Mouse (Mus musculus) liver, adult (tissue): ENCODE measurements around the gene Gm13279.
"Not testable (repeated sequence)": the region's sequence is repeated elsewhere in the genome, so short reads cannot be mapped to it uniquely, and the experiment has no call there.

ENCODE experiments used
- GATA4 ChIP-seq: IDR thresholded peaks from 2 replicates; pipeline ENCODE4 v1.6.1; 2014; ENCODE audit warnings: mild to moderate bottlenecking, low read length; ENCODE audit not compliant: insufficient replicate concordance

Gene Gm13279

DNA sequence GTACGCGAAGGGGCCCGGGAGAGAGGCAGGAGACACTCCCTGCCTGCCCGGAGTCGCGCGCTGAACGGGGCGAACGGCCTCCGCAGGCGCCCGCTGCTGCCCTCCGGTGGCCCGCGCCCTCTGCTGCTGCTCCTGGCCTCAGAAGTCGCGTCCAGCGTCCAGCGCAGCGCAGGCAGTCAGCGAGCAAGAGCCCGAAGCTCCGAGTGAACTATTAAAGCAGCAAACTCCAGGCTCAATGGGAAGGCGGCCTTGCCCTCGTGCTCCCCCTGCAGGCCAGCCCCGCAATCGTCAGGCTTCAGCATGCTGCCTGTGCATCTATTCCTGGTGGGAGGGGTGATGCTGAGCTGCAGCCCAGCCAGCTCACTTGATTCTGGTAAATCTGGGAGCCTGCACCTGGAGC lies at the start of gene Gm13279:
TSS of gene Gm13279 (plus strand) at position 301 of the 400 bp plus-strand sequence.
- not testable (repeated sequence) for TF ChIP-seq GATA4

DNA sequence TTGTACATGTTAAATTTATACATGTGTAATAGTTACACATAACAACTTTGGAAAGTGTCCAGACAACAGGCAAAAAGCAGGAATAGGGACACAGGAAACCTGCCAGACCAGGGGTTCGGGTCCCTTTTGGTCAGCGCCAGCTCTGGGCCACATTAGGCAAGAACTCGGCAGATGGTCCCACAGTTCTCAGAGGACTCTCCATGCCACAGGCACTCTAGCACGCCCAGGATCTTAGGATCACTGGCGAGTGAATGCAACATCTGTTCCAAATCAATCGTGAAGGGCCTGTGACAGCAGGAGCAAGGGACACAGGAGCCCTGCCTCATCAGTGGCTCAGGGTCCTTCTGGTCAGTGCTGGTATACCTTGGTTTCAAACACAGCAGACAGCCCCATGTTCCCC lies 47.3 kb upstream of the Gm13279 start:
- TF ChIP-seq GATA4, result no peak

DNA sequence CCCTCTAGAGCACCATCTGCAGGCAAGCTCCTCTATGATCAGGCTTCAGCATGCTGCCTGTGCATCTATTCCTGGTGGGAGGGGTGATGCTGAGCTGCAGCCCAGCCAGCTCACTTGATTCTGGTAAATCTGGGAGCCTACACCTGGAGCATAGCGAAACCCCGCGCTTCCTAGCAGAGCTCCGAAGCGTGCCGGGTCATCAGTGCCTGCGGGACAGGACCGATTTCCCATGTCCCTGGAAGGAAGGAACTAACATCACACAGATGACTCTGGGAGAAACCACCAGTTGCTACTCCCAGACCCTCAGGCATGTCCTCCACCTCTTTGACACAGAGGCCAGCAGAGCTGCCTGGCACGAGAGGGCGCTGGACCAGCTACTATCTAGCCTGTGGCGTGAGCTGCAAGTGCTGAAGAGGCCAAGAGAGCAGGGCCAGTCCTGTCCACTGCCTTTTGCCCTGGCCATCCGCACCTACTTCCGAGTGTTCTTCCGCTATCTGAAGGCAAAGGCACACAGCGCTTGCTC lies 42.3 kb upstream of the Gm13279 start, which contains the start of gene Gm13271:
TSS of gene Gm13271 (plus strand) at position 51 of the 523 bp plus-strand sequence.
- not testable (repeated sequence) for TF ChIP-seq GATA4

DNA sequence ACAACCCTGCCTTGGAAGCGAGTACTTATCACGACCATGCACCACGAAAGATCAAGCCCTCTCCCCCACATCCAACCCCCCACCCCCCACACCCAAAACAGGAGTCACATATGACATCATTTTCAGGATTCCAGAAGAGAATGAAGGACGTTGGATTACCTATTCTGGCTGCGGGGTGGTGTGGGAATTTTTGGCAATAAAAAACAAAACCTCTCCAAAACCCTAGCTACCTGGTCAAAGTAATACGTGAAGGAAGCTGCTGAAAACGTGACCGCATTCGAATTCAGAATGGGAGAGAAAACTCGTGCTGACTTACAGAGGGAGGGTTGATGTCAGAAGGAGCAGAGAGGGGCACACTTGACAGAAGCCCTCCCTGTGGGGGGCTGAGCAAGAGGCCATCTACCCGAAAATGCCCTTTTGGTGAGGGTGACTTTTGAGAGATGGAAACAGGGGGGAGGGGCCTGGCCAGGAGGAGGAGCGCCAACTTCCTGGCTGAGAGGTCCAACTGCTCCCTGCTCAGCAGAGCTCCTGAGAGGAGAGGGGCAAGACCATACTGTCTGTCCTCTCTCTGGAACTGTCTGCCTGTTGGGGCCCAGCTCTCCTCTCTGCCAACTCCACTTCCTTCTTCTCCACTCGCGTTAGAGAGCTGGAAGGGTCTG lies 37.5 kb upstream of the Gm13279 start, which contains the start of gene Gm13283:
TSS of gene Gm13283 (plus strand) at position 510 of the 659 bp plus-strand sequence.
- not testable (repeated sequence) for TF ChIP-seq GATA4

DNA sequence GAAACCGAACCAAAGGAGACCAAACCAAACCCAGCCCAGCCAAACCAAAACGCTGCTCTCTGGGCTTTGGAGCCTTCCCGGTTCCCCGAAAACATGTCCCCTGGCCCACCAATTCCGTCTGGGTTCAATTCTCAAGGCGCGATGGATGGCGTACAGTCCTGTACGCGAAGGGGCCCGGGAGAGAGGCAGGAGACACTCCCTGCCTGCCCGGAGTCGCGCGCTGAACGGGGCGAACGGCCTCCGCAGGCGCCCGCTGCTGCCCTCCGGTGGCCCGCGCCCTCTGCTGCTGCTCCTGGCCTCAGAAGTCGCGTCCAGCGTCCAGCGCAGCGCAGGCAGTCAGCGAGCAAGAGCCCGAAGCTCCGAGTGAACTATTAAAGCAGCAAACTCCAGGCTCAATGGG lies 23.7 kb upstream of the Gm13279 start, which contains the start of gene Gm13290:
TSS of gene Gm13290 (plus strand) at position 301 of the 400 bp plus-strand sequence.
- not testable (repeated sequence) for TF ChIP-seq GATA4

DNA sequence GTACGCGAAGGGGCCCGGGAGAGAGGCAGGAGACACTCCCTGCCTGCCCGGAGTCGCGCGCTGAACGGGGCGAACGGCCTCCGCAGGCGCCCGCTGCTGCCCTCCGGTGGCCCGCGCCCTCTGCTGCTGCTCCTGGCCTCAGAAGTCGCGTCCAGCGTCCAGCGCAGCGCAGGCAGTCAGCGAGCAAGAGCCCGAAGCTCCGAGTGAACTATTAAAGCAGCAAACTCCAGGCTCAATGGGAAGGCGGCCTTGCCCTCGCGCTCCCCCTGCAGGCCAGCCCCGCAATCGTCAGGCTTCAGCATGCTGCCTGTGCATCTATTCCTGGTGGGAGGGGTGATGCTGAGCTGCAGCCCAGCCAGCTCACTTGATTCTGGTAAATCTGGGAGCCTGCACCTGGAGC lies 20.6 kb upstream of the Gm13279 start, which contains the start of gene Gm13289:
TSS of gene Gm13289 (plus strand) at position 301 of the 400 bp plus-strand sequence.
- TF ChIP-seq GATA4, result not testable (repeated sequence)

DNA sequence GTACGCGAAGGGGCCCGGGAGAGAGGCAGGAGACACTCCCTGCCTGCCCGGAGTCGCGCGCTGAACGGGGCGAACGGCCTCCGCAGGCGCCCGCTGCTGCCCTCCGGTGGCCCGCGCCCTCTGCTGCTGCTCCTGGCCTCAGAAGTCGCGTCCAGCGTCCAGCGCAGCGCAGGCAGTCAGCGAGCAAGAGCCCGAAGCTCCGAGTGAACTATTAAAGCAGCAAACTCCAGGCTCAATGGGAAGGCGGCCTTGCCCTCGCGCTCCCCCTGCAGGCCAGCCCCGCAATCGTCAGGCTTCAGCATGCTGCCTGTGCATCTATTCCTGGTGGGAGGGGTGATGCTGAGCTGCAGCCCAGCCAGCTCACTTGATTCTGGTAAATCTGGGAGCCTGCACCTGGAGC lies 17.6 kb upstream of the Gm13279 start, which contains the start of gene Gm13272:
TSS of gene Gm13272 (plus strand) at position 301 of the 400 bp plus-strand sequence.
- TF ChIP-seq GATA4, result not testable (repeated sequence)

DNA sequence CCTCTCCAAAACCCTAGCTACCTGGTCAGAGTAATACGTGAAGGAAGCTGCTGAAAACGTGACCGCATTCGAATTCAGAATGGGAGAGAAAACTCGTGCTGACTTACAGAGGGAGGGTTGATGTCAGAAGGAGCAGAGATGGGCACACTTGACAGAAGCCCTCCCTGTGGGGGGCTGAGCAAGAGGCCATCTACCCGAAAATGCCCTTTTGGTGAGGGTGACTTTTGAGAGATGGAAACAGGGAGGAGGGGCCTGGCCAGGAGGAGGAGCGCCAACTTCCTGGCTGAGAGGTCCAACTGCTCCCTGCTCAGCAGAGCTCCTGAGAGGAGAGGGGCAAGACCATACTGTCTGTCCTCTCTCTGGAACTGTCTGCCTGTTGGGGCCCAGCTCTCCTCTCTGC lies 15.4 kb upstream of the Gm13279 start, which contains the start of gene Ifnz:
TSS of gene Ifnz (plus strand) at position 301 of the 400 bp plus-strand sequence.
- TF ChIP-seq GATA4, result not testable (repeated sequence)

DNA sequence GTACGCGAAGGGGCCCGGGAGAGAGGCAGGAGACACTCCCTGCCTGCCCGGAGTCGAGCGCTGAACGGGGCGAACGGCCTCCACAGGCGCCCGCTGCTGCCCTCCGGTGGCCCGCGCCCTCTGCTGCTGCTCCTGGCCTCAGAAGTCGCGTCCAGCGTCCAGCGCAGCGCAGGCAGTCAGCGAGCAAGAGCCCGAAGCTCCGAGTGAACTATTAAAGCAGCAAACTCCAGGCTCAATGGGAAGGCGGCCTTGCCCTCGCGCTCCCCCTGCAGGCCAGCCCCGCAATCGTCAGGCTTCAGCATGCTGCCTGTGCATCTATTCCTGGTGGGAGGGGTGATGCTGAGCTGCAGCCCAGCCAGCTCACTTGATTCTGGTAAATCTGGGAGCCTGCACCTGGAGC lies 11.8 kb upstream of the Gm13279 start, which contains the start of gene Gm13276:
TSS of gene Gm13276 (plus strand) at position 301 of the 400 bp plus-strand sequence.
- not testable (repeated sequence) for TF ChIP-seq GATA4

DNA sequence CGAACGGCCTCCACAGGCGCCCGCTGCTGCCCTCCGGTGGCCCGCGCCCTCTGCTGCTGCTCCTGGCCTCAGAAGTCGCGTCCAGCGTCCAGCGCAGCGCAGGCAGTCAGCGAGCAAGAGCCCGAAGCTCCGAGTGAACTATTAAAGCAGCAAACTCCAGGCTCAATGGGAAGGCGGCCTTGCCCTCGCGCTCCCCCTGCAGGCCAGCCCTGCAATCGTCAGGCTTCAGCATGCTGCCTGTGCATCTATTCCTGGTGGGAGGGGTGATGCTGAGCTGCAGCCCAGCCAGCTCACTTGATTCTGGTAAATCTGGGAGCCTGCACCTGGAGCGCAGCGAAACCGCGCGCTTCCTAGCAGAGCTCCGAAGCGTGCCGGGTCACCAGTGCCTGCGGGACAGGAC lies 8.8 kb upstream of the Gm13279 start, which contains the start of gene Gm13277:
TSS of gene Gm13277 (plus strand) at position 231 of the 400 bp plus-strand sequence.
- not testable (repeated sequence) for TF ChIP-seq GATA4

DNA sequence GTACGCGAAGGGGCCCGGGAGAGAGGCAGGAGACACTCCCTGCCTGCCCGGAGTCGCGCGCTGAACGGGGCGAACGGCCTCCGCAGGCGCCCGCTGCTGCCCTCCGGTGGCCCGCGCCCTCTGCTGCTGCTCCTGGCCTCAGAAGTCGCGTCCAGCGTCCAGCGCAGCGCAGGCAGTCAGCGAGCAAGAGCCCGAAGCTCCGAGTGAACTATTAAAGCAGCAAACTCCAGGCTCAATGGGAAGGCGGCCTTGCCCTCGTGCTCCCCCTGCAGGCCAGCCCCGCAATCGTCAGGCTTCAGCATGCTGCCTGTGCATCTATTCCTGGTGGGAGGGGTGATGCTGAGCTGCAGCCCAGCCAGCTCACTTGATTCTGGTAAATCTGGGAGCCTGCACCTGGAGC lies 5.9 kb upstream of the Gm13279 start, which contains the start of gene Gm13278:
TSS of gene Gm13278 (plus strand) at position 301 of the 400 bp plus-strand sequence.
- TF ChIP-seq GATA4, result not testable (repeated sequence)

DNA sequence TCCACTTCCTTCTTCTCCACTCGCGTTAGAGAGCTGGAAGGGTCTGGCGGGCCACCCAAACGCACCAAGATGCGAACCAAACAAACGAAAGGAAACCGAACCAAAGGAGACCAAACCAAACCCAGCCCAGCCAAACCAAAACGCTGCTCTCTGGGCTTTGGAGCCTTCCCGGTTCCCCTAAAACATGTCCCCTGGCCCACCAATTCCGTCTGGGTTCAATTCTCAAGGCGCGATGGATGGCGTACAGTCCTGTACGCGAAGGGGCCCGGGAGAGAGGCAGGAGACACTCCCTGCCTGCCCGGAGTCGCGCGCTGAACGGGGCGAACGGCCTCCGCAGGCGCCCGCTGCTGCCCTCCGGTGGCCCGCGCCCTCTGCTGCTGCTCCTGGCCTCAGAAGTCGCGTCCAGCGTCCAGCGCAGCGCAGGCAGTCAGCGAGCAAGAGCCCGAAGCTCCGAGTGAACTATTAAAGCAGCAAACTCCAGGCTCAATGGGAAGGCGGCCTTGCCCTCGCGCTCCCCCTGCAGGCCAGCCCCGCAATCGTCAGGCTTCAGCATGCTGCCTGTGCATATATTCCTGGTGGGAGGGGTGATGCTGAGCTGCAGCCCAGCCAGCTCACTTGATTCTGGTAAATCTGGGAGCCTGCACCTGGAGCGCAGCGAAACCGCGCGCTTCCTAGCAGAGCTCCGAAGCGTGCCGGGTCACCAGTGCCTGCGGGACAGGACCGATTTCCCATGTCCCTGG lies 3.1 kb upstream of the Gm13279 start, which contains the start of gene Gm13275:
TSS of gene Gm13275 (plus strand) at position 552 of the 740 bp plus-strand sequence.
- not testable (repeated sequence) for TF ChIP-seq GATA4

DNA sequence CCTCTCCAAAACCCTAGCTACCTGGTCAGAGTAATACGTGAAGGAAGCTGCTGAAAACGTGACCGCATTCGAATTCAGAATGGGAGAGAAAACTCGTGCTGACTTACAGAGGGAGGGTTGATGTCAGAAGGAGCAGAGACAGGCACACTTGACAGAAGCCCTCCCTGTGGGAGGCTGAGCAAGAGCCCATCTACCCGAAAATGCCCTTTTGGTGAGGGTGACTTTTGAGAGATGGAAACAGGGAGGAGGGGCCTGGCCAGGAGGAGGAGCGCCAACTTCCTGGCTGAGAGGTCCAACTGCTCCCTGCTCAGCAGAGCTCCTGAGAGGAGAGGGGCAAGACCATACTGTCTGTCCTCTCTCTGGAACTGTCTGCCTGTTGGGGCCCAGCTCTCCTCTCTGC lies 2.2 kb downstream of the Gm13279 start, which contains the start of gene Gm13285:
TSS of gene Gm13285 (plus strand) at position 301 of the 400 bp plus-strand sequence.
- TF ChIP-seq GATA4, result not testable (repeated sequence)

DNA sequence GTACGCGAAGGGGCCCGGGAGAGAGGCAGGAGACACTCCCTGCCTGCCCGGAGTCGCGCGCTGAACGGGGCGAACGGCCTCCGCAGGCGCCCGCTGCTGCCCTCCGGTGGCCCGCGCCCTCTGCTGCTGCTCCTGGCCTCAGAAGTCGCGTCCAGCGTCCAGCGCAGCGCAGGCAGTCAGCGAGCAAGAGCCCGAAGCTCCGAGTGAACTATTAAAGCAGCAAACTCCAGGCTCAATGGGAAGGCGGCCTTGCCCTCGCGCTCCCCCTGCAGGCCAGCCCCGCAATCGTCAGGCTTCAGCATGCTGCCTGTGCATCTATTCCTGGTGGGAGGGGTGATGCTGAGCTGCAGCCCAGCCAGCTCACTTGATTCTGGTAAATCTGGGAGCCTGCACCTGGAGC lies 5.8 kb downstream of the Gm13279 start, which contains the start of gene Gm13287:
TSS of gene Gm13287 (plus strand) at position 301 of the 400 bp plus-strand sequence.
- not testable (repeated sequence) for TF ChIP-seq GATA4

DNA sequence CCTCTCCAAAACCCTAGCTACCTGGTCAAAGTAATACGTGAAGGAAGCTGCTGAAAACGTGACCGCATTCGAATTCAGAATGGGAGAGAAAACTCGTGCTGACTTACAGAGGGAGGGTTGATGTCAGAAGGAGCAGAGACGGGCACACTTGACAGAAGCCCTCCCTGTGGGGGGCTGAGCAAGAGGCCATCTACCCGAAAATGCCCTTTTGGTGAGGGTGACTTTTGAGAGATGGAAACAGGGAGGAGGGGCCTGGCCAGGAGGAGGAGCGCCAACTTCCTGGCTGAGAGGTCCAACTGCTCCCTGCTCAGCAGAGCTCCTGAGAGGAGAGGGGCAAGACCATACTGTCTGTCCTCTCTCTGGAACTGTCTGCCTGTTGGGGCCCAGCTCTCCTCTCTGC lies 8.0 kb downstream of the Gm13279 start, which contains the start of gene Gm13288:
TSS of gene Gm13288 (plus strand) at position 301 of the 400 bp plus-strand sequence.
- TF ChIP-seq GATA4, result not testable (repeated sequence)
